Mouse (Mus musculus): ENCODE measurements around the gene Gm45521. TPM values are rescaled to one million over a fixed set of nuclear protein-coding genes. Genes with fewer than 3 reads are reported as not detected.

Gm45521 gene
- polyA plus RNA-seq (2014; fragmentation: Nextera tagmentation; extraction: Ambion mirVana) = not detected in 2 replicates

GRCm38 (mm10) chr14:7957049-7957448 is at the start of gene Gm45521:
Gene Gm45521, plus strand, starts transcription at chr14:7957288.
- no peak within 1 kb of the TSS for H3K4me2 ChIP-seq (ENCODE audit: low read length)
- no peak for ATAC-seq (ENCODE audit: insufficient number of reproducible peaks, insufficient read depth, low FRiP score, low read depth)

DNA sequence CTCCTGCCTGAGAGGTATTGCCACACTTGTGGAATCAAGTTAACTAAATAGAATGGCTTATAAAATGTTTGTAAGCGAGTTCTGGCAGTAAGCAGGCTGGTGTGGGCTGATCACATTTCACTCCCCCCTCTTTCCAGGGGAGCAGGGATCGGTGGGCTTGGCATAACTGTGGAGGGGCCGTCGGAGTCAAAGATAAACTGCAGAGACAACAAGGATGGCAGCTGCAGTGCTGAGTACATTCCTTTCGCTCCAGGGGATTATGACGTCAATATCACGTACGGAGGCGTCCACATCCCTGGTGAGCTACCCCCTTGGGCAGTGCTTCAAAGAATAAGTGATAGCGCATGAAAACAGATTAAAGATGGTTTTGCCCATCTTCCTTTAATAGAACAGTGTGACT is 47.6 kb upstream of the Gm45521 start:
- Histone ChIP-seq H3K4me3 (ENCODE audit: control insufficient read depth in 1 of 2, insufficient read depth in 1 of 2, low read depth in 1 of 2, low read length in 2 of 2) (no peak overlapping the region), H3K4me2 (ENCODE audit: low read length) (no peak overlapping the region), H3K9ac (ENCODE audit: low read length) (no peak overlapping the region), H3K27ac (replicated peaks in 1 of 2; ENCODE audit: control insufficient read depth in 1 of 2, insufficient read depth in 1 of 2, low read depth in 2 of 2, low read length in 2 of 2) (no peak overlapping the region), H3K4me1 (ENCODE audit: control insufficient read depth in 2 of 2, insufficient read depth in 2 of 2, low read length in 2 of 2) (no peaks in the 10 kb centered on the region), H3K9me3 (ENCODE audit: control insufficient read depth, low read length) (no peaks in the 10 kb centered on the region), H3K27me3 (ENCODE audit: control insufficient read depth, insufficient read depth, low read length) (no peaks in the 10 kb centered on the region), H3K36me3 (ENCODE audit: control insufficient read depth, insufficient read depth, low read length) (peaks cover 76% of the 10 kb centered on the region)
- 40% methylated on average over 10 of the region's 10 CpGs for WGBS
- no peak for ATAC-seq (ENCODE audit: insufficient number of reproducible peaks, insufficient read depth, low FRiP score, low read depth)

More at GRCm38 (mm10) chr14:7957049-7957448, at the start of gene Gm45521:
- H3K36me3 ChIP-seq (ENCODE audit: control insufficient read depth, insufficient read depth, low read length) = no peaks in the 10 kb centered on the region
- H3K9ac ChIP-seq (ENCODE audit: low read length) = no peak within 1 kb of the TSS
- H3K9me3 ChIP-seq (ENCODE audit: control insufficient read depth, low read length) = no peaks in the 10 kb centered on the region
- H3K4me1 ChIP-seq (ENCODE audit: control insufficient read depth in 2 of 2, insufficient read depth in 2 of 2, low read length in 2 of 2) = peaks cover 28 to 33% of the 10 kb centered on the region in 2 experiments
- H3K4me3 ChIP-seq (ENCODE audit: control insufficient read depth in 1 of 2, insufficient read depth in 1 of 2, low read depth in 1 of 2, low read length in 2 of 2) = no peak within 1 kb of the TSS
- 50% methylated on average over 9 of the region's 9 CpGs for WGBS
- H3K27me3 ChIP-seq (ENCODE audit: control insufficient read depth, insufficient read depth, low read length) = no peaks in the 10 kb centered on the region
- no peak within 1 kb of the TSS for H3K27ac ChIP-seq (replicated peaks in 1 of 2; ENCODE audit: control insufficient read depth in 1 of 2, insufficient read depth in 1 of 2, low read depth in 2 of 2, low read length in 2 of 2)

DNA sequence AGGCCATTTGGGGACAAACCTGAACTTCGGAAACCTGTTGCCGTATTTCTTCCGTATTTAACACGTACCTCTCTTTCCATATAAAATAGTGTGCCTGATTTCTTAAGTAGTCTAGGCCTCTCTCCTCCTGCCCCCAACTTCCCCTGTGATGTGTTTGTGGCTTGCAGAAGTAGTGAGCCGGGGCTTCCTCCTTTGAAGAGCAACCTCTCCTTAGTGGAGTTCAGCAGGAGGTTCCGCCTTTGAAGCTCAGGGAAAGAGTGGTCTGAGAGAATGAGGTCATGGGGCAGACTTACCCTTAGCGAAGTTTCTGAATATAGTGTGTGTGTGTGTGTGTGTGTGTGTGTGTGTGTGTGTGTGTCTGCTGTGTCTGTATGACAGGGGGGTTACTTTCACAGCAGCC is 43.2 kb upstream of the Gm45521 start:
- H3K4me1 ChIP-seq (ENCODE audit: control insufficient read depth in 2 of 2, insufficient read depth in 2 of 2, low read length in 2 of 2) = no peaks in the 10 kb centered on the region
- H3K27me3 ChIP-seq (ENCODE audit: control insufficient read depth, insufficient read depth, low read length) = no peaks in the 10 kb centered on the region
- no peak overlapping the region for H3K4me3 ChIP-seq (ENCODE audit: control insufficient read depth in 1 of 2, insufficient read depth in 1 of 2, low read depth in 1 of 2, low read length in 2 of 2)
- peaks cover 75% of the 10 kb centered on the region for H3K36me3 ChIP-seq (ENCODE audit: control insufficient read depth, insufficient read depth, low read length)
- no peak overlapping the region for H3K9ac ChIP-seq (ENCODE audit: low read length)
- H3K27ac ChIP-seq (replicated peaks in 1 of 2; ENCODE audit: control insufficient read depth in 1 of 2, insufficient read depth in 1 of 2, low read depth in 2 of 2, low read length in 2 of 2) = no peak overlapping the region
- 77% methylated on average over 7 of the region's 7 CpGs for WGBS
- H3K9me3 ChIP-seq (ENCODE audit: control insufficient read depth, low read length) = no peaks in the 10 kb centered on the region
- ATAC-seq (ENCODE audit: insufficient number of reproducible peaks, insufficient read depth, low FRiP score, low read depth) = no peak
- no peak overlapping the region for H3K4me2 ChIP-seq (ENCODE audit: low read length)

GRCm38 (mm10) chr14:7914461-7914860 is 42.6 kb upstream of the Gm45521 start:
- Histone ChIP-seq H3K36me3 (ENCODE audit: control insufficient read depth, insufficient read depth, low read length) (peaks cover 78% of the 10 kb centered on the region), H3K9ac (ENCODE audit: low read length) (no peak overlapping the region), H3K9me3 (ENCODE audit: control insufficient read depth, low read length) (no peaks in the 10 kb centered on the region), H3K4me1 (ENCODE audit: control insufficient read depth in 2 of 2, insufficient read depth in 2 of 2, low read length in 2 of 2) (no peaks in the 10 kb centered on the region), H3K27me3 (ENCODE audit: control insufficient read depth, insufficient read depth, low read length) (no peaks in the 10 kb centered on the region), H3K4me2 (ENCODE audit: low read length) (no peak overlapping the region), H3K4me3 (ENCODE audit: control insufficient read depth in 1 of 2, insufficient read depth in 1 of 2, low read depth in 1 of 2, low read length in 2 of 2) (no peak overlapping the region), H3K27ac (replicated peaks in 1 of 2; ENCODE audit: control insufficient read depth in 1 of 2, insufficient read depth in 1 of 2, low read depth in 2 of 2, low read length in 2 of 2) (no peak overlapping the region)
- WGBS = 80% methylated on average over 4 of the region's 4 CpGs
- no peak for ATAC-seq (ENCODE audit: insufficient number of reproducible peaks, insufficient read depth, low FRiP score, low read depth)

GRCm38 (mm10) chr14:7918150-7918991 is 38.7 kb upstream of the Gm45521 start:
- WGBS = 83% methylated on average over 6 of the region's 6 CpGs
- Histone ChIP-seq H3K36me3 (ENCODE audit: control insufficient read depth, insufficient read depth, low read length) (peaks cover 84% of the 10 kb centered on the region), H3K27ac (replicated peaks in 1 of 2; ENCODE audit: control insufficient read depth in 1 of 2, insufficient read depth in 1 of 2, low read depth in 2 of 2, low read length in 2 of 2) (no peak overlapping the region), H3K4me1 (ENCODE audit: control insufficient read depth in 2 of 2, insufficient read depth in 2 of 2, low read length in 2 of 2) (no peaks in the 10 kb centered on the region), H3K9me3 (ENCODE audit: control insufficient read depth, low read length) (no peaks in the 10 kb centered on the region), H3K9ac (ENCODE audit: low read length) (no peak overlapping the region), H3K4me2 (ENCODE audit: low read length) (no peak overlapping the region), H3K4me3 (ENCODE audit: control insufficient read depth in 1 of 2, insufficient read depth in 1 of 2, low read depth in 1 of 2, low read length in 2 of 2) (no peak overlapping the region), H3K27me3 (ENCODE audit: control insufficient read depth, insufficient read depth, low read length) (no peaks in the 10 kb centered on the region)
- ATAC-seq (ENCODE audit: insufficient number of reproducible peaks, insufficient read depth, low FRiP score, low read depth) = no peak

DNA sequence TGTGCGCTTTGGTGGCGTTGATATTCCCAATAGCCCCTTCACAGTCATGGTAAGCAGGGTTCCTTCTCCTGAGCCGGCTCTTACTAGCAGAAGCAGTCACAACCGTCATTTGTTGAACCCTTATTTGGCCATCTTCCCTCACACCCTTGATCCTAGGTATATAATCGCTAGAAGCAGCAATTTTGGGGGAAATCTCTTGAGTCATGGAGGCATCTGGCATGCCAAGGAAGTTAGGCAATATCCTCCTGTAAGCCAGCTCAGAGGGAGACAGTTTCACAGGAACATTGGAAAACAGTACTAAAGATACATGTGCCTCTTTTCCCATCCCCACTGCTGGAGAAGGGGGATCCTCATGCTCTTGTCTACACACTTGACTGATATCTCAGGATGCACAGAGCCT is 37.8 kb upstream of the Gm45521 start:
- Histone ChIP-seq H3K36me3 (ENCODE audit: control insufficient read depth, insufficient read depth, low read length) (peaks cover 89% of the 10 kb centered on the region), H3K4me2 (ENCODE audit: low read length) (no peak overlapping the region), H3K27ac (replicated peaks in 1 of 2; ENCODE audit: control insufficient read depth in 1 of 2, insufficient read depth in 1 of 2, low read depth in 2 of 2, low read length in 2 of 2) (no peak overlapping the region), H3K9me3 (ENCODE audit: control insufficient read depth, low read length) (no peaks in the 10 kb centered on the region), H3K27me3 (ENCODE audit: control insufficient read depth, insufficient read depth, low read length) (no peaks in the 10 kb centered on the region), H3K9ac (ENCODE audit: low read length) (no peak overlapping the region), H3K4me3 (ENCODE audit: control insufficient read depth in 1 of 2, insufficient read depth in 1 of 2, low read depth in 1 of 2, low read length in 2 of 2) (no peak overlapping the region), H3K4me1 (ENCODE audit: control insufficient read depth in 2 of 2, insufficient read depth in 2 of 2, low read length in 2 of 2) (no peaks in the 10 kb centered on the region)
- ATAC-seq (ENCODE audit: insufficient number of reproducible peaks, insufficient read depth, low FRiP score, low read depth) = no peak
- WGBS = 80% methylated on average over 5 of the region's 5 CpGs

DNA sequence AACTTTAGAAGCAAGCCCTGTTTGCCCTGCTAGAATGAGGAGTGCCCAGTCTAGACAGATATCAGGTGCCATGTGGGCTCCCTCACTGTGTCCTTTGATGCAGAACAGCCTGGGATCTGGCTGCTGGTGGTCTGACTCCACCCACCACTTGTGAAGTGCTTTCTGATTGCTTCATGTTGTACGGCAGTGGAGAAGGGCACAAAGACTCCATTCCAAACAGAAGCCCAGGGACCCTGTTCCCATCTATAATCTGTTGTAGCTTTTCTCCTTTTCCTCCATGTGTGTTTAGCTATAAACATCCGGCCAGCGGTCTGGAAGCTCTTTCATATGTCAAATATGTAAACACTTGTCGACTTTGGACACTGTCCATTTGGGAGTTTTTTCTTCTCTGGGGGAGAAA is 37.2 kb upstream of the Gm45521 start:
- H3K9ac ChIP-seq (ENCODE audit: low read length) = no peak overlapping the region
- H3K4me2 ChIP-seq (ENCODE audit: low read length) = no peak overlapping the region
- H3K27ac ChIP-seq (replicated peaks in 1 of 2; ENCODE audit: control insufficient read depth in 1 of 2, insufficient read depth in 1 of 2, low read depth in 2 of 2, low read length in 2 of 2) = no peak overlapping the region
- no peak overlapping the region for H3K4me3 ChIP-seq (ENCODE audit: control insufficient read depth in 1 of 2, insufficient read depth in 1 of 2, low read depth in 1 of 2, low read length in 2 of 2)
- no peaks in the 10 kb centered on the region for H3K27me3 ChIP-seq (ENCODE audit: control insufficient read depth, insufficient read depth, low read length)
- no peaks in the 10 kb centered on the region for H3K9me3 ChIP-seq (ENCODE audit: control insufficient read depth, low read length)
- H3K4me1 ChIP-seq (ENCODE audit: control insufficient read depth in 2 of 2, insufficient read depth in 2 of 2, low read length in 2 of 2) = no peaks in the 10 kb centered on the region
- no peak for ATAC-seq (ENCODE audit: insufficient number of reproducible peaks, insufficient read depth, low FRiP score, low read depth)
- peaks cover 89% of the 10 kb centered on the region for H3K36me3 ChIP-seq (ENCODE audit: control insufficient read depth, insufficient read depth, low read length)
- 74% methylated on average over 4 of the region's 4 CpGs for WGBS

- no peaks in the 10 kb centered on the region for H3K27me3 ChIP-seq (ENCODE audit: control insufficient read depth, insufficient read depth, low read length)
- H3K9ac ChIP-seq (ENCODE audit: low read length) = no peak overlapping the region
- no peaks in the 10 kb centered on the region for H3K4me1 ChIP-seq (ENCODE audit: control insufficient read depth in 2 of 2, insufficient read depth in 2 of 2, low read length in 2 of 2)
- no peak for ATAC-seq (ENCODE audit: insufficient number of reproducible peaks, insufficient read depth, low FRiP score, low read depth)
- no peaks in the 10 kb centered on the region for H3K9me3 ChIP-seq (ENCODE audit: control insufficient read depth, low read length)
- WGBS = 75% methylated on average over 5 of the region's 5 CpGs
- no peak overlapping the region for H3K27ac ChIP-seq (replicated peaks in 1 of 2; ENCODE audit: control insufficient read depth in 1 of 2, insufficient read depth in 1 of 2, low read depth in 2 of 2, low read length in 2 of 2)
- H3K4me3 ChIP-seq (ENCODE audit: control insufficient read depth in 1 of 2, insufficient read depth in 1 of 2, low read depth in 1 of 2, low read length in 2 of 2) = no peak overlapping the region
- H3K36me3 ChIP-seq (ENCODE audit: control insufficient read depth, insufficient read depth, low read length) = peaks cover 91% of the 10 kb centered on the region
- H3K4me2 ChIP-seq (ENCODE audit: low read length) = no peak overlapping the region
Observed at GRCm38 (mm10) chr14:7921459-7921858, 35.6 kb upstream of the Gm45521 start.

All from heart, embryonic 14.5 days (tissue).